Mouse (Mus musculus): ENCODE measurements around the gene Vapa. TPM values are rescaled to one million over a fixed set of nuclear protein-coding genes. Genes with fewer than 3 reads are reported as not detected.

Vapa gene
- polyA plus RNA-seq, 1 experiment from 2014 or later, result 260 TPM

DNA sequence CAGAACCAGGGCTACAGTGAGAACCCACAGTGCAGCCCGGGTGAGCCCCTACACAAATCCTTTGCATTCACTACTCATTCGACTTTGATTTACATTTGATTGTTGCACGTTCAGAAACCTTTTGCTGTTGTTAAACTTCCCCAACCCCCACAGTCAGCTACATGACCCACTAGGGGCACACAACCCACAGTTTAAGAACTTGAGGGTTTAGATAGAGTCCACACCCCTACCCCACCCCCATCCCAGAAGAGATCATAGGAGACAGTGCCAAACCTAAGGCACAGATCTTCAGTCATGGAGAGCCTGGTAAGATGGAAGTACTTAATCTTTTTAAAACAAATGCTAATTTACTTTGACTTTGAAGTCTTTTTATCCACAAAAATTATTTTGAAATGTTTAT, 2.3 kb upstream of the Vapa start:
- no peak overlapping the region for H3K27ac ChIP-seq (replicated peaks; ENCODE audit: low read depth, low read length)
- H3K4me3 ChIP-seq (ENCODE audit: low read depth, low read length), result no peak overlapping the region
- 47% methylated on average over 3 of the region's 3 CpGs for WGBS
- no peaks in the 10 kb centered on the region for H3K9me3 ChIP-seq (replicated peaks; ENCODE audit: control insufficient read depth, low read length)
- no peak overlapping the region for H3K4me2 ChIP-seq (ENCODE audit: low read depth, low read length)
- H3K9ac ChIP-seq (replicated peaks; ENCODE audit: low read length), result no peak overlapping the region
- H3K36me3 ChIP-seq (replicated peaks; ENCODE audit: control insufficient read depth, insufficient read depth, low read depth, low read length), result no peaks in the 10 kb centered on the region
- H3K4me1 ChIP-seq (ENCODE audit: control insufficient read depth, insufficient read depth, low read length), result no peaks in the 10 kb centered on the region
- no peaks in the 10 kb centered on the region for H3K27me3 ChIP-seq (ENCODE audit: control insufficient read depth, insufficient read depth, low read length)
- ATAC-seq (replicated peaks; ENCODE audit: insufficient number of reproducible peaks, low FRiP score, low TSS enrichment, low read depth) (no peak), DNase-seq (ENCODE audit: low spot score) (no peak)

DNA sequence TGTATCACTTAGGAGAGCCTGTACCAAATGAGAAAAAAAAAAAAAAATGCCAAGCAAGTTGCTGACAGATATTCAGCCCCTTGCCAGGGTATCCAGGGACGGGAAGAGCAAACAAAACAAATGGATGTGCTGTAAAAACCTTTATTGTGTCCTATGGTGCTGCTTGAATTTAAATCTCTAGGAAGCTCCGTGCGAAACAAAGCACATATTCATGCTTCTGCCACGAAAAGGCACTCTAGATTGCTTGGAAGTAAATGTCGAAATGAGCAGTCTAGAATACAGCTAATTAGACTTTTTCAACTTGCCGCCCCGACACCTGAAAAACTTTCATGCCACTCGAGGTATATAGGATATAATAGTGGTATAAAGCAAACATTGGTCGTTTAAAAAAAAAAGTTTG, 1.1 kb upstream of the Vapa start:
- Histone ChIP-seq H3K36me3 (replicated peaks; ENCODE audit: control insufficient read depth, insufficient read depth, low read depth, low read length) (no peaks in the 10 kb centered on the region), H3K27me3 (ENCODE audit: control insufficient read depth, insufficient read depth, low read length) (no peaks in the 10 kb centered on the region), H3K27ac (replicated peaks; ENCODE audit: low read depth, low read length) (peak overlapping the region; percentile 99), H3K4me1 (ENCODE audit: control insufficient read depth, insufficient read depth, low read length) (no peaks in the 10 kb centered on the region), H3K9me3 (replicated peaks; ENCODE audit: control insufficient read depth, low read length) (no peaks in the 10 kb centered on the region), H3K4me3 (ENCODE audit: low read depth, low read length) (peak overlapping the region; percentile 94), H3K9ac (replicated peaks; ENCODE audit: low read length) (peak overlapping the region; percentile 97), H3K4me2 (ENCODE audit: low read depth, low read length) (peak overlapping the region; percentile 67)
- DNase-seq (ENCODE audit: low spot score) (peak; percentile 41), ATAC-seq (replicated peaks; ENCODE audit: insufficient number of reproducible peaks, low FRiP score, low TSS enrichment, low read depth) (no peak)
- 2% methylated on average over 9 of the region's 9 CpGs for WGBS

- Histone ChIP-seq H3K27me3 (ENCODE audit: control insufficient read depth, insufficient read depth, low read length) (no peaks in the 10 kb centered on the region), H3K9ac (replicated peaks; ENCODE audit: low read length) (peak overlapping the region; percentile 97), H3K4me1 (ENCODE audit: control insufficient read depth, insufficient read depth, low read length) (peaks cover 3% of the 10 kb centered on the region; the same call in 1 of the 2 replicates), H3K4me3 (ENCODE audit: low read depth, low read length) (peak overlapping the region; percentile 94), H3K27ac (replicated peaks; ENCODE audit: low read depth, low read length) (peak overlapping the region; percentile 99), H3K4me2 (ENCODE audit: low read depth, low read length) (peak overlapping the region; percentile 59), H3K36me3 (replicated peaks; ENCODE audit: control insufficient read depth, insufficient read depth, low read depth, low read length) (0 out of 2 replicates have a peak, but pooled peaks cover 2% of the 10 kb centered on the region), H3K9me3 (replicated peaks; ENCODE audit: control insufficient read depth, low read length) (no peaks in the 10 kb centered on the region)
- ATAC-seq (replicated peaks; ENCODE audit: insufficient number of reproducible peaks, low FRiP score, low TSS enrichment, low read depth) (peak; percentile 64; the same call in 1 of the 2 replicates), DNase-seq (ENCODE audit: low spot score) (no peak)
- 0% methylated on average over 15 of the region's 42 CpGs for WGBS
Measured at GRCm38 (mm10) chr17:65613142-65613462, 253 bp downstream of the Vapa start.

- peak overlapping the region; percentile 59 for H3K4me2 ChIP-seq (ENCODE audit: low read depth, low read length)
- H3K36me3 ChIP-seq (replicated peaks; ENCODE audit: control insufficient read depth, insufficient read depth, low read depth, low read length), result 0 out of 2 replicates have a peak, but pooled peaks cover 2% of the 10 kb centered on the region
- no peaks in the 10 kb centered on the region for H3K9me3 ChIP-seq (replicated peaks; ENCODE audit: control insufficient read depth, low read length)
- no peaks in the 10 kb centered on the region for H3K27me3 ChIP-seq (ENCODE audit: control insufficient read depth, insufficient read depth, low read length)
- H3K4me1 ChIP-seq (ENCODE audit: control insufficient read depth, insufficient read depth, low read length), result peaks cover 3% of the 10 kb centered on the region; the same call in 1 of the 2 replicates
- peak overlapping the region; percentile 97 for H3K9ac ChIP-seq (replicated peaks; ENCODE audit: low read length)
- peak overlapping the region; percentile 99 for H3K27ac ChIP-seq (replicated peaks; ENCODE audit: low read depth, low read length)
- peak overlapping the region; percentile 94 for H3K4me3 ChIP-seq (ENCODE audit: low read depth, low read length)
- DNase-seq (ENCODE audit: low spot score), result peak; percentile 56
- peak; percentile 7; the same call in 1 of the 2 replicates for ATAC-seq (replicated peaks; ENCODE audit: insufficient number of reproducible peaks, low FRiP score, low TSS enrichment, low read depth)
- WGBS, result under 1% methylated on average over 64 of the region's 91 CpGs
Measured at GRCm38 (mm10) chr17:65612391-65613141, 789 bp downstream of the Vapa start.

DNA sequence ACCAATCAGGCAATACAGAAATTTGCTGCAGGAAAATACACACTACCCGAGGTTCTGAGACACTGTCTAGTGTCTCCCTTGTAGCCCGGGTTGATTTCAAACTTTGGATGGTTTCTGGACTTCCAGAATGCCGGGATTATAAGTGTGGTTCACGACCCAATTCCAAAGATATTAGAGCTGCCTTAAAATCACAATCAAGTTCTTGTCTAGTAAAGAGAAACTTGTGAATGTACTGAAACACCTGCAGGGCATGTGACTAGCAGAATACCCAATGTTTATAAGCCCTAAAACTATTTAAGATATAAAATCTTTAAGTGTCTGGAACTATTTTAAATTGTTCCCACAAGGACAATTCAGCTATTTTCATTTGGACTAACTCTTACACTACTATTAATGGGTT, 1.6 kb downstream of the Vapa start:
- Histone ChIP-seq H3K4me2 (ENCODE audit: low read depth, low read length) (peak overlapping the region; percentile 41), H3K36me3 (replicated peaks; ENCODE audit: control insufficient read depth, insufficient read depth, low read depth, low read length) (0 out of 2 replicates have a peak, but pooled peaks cover 2% of the 10 kb centered on the region), H3K9me3 (replicated peaks; ENCODE audit: control insufficient read depth, low read length) (no peaks in the 10 kb centered on the region), H3K27ac (replicated peaks; ENCODE audit: low read depth, low read length) (no peak overlapping the region), H3K27me3 (ENCODE audit: control insufficient read depth, insufficient read depth, low read length) (no peaks in the 10 kb centered on the region), H3K9ac (replicated peaks; ENCODE audit: low read length) (no peak overlapping the region), H3K4me3 (ENCODE audit: low read depth, low read length) (peak overlapping the region; percentile 94), H3K4me1 (ENCODE audit: control insufficient read depth, insufficient read depth, low read length) (peaks cover 3% of the 10 kb centered on the region; the same call in 1 of the 2 replicates)
- WGBS, result 14% methylated on average over 4 of the region's 4 CpGs
- DNase-seq (ENCODE audit: low spot score), result peak; percentile 7
- ATAC-seq (replicated peaks; ENCODE audit: insufficient number of reproducible peaks, low FRiP score, low TSS enrichment, low read depth), result no peak

GRCm38 (mm10) chr17:65608743-65609142, 4.6 kb downstream of the Vapa start:
- H3K4me2 ChIP-seq (ENCODE audit: low read depth, low read length), result no peak overlapping the region
- 0 out of 2 replicates have a peak, but pooled peaks cover 2% of the 10 kb centered on the region for H3K36me3 ChIP-seq (replicated peaks; ENCODE audit: control insufficient read depth, insufficient read depth, low read depth, low read length)
- H3K27me3 ChIP-seq (ENCODE audit: control insufficient read depth, insufficient read depth, low read length), result no peaks in the 10 kb centered on the region
- H3K9me3 ChIP-seq (replicated peaks; ENCODE audit: control insufficient read depth, low read length), result no peaks in the 10 kb centered on the region
- ATAC-seq (replicated peaks; ENCODE audit: insufficient number of reproducible peaks, low FRiP score, low TSS enrichment, low read depth), result no peak
- WGBS, result 84% methylated on average over 5 of the region's 5 CpGs
- no peak overlapping the region for H3K9ac ChIP-seq (replicated peaks; ENCODE audit: low read length)
- H3K4me3 ChIP-seq (ENCODE audit: low read depth, low read length), result no peak overlapping the region
- DNase-seq (ENCODE audit: low spot score), result no peak
- no peak overlapping the region for H3K27ac ChIP-seq (replicated peaks; ENCODE audit: low read depth, low read length)
- H3K4me1 ChIP-seq (ENCODE audit: control insufficient read depth, insufficient read depth, low read length), result peaks cover 3% of the 10 kb centered on the region; the same call in 1 of the 2 replicates

DNA sequence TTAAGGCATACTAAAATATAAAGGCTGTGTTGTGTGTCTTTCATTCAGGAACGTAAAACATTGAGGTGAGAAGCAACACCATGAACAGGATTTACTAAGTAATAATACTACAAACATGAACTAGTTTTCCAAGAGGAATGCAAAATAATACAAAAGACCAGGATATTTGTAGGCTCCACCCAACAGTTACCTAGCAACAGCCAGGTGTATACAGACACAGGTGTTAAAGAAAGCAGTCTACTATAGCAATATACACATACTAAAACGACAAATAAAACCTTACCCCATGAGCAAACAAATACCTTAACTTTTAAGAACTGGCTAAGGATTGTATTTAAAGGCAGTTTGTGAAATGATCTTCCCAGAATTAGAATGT, 5.1 kb downstream of the Vapa start:
- H3K27ac ChIP-seq (replicated peaks; ENCODE audit: low read depth, low read length), result no peak overlapping the region
- H3K4me1 ChIP-seq (ENCODE audit: control insufficient read depth, insufficient read depth, low read length), result peaks cover 3% of the 10 kb centered on the region; the same call in 1 of the 2 replicates
- DNase-seq (ENCODE audit: low spot score) (no peak), ATAC-seq (replicated peaks; ENCODE audit: insufficient number of reproducible peaks, low FRiP score, low TSS enrichment, low read depth) (no peak)
- H3K9me3 ChIP-seq (replicated peaks; ENCODE audit: control insufficient read depth, low read length), result no peaks in the 10 kb centered on the region
- H3K36me3 ChIP-seq (replicated peaks; ENCODE audit: control insufficient read depth, insufficient read depth, low read depth, low read length), result 0 out of 2 replicates have a peak, but pooled peaks cover 2% of the 10 kb centered on the region
- no peak overlapping the region for H3K4me3 ChIP-seq (ENCODE audit: low read depth, low read length)
- no peaks in the 10 kb centered on the region for H3K27me3 ChIP-seq (ENCODE audit: control insufficient read depth, insufficient read depth, low read length)
- WGBS, result 87% methylated on average over 2 of the region's 2 CpGs
- no peak overlapping the region for H3K9ac ChIP-seq (replicated peaks; ENCODE audit: low read length)
- no peak overlapping the region for H3K4me2 ChIP-seq (ENCODE audit: low read depth, low read length)

GRCm38 (mm10) chr17:65607574-65608311, 5.6 kb downstream of the Vapa start:
- Histone ChIP-seq H3K9ac (replicated peaks; ENCODE audit: low read length) (no peak overlapping the region), H3K36me3 (replicated peaks; ENCODE audit: control insufficient read depth, insufficient read depth, low read depth, low read length) (0 out of 2 replicates have a peak, but pooled peaks cover 2% of the 10 kb centered on the region), H3K4me2 (ENCODE audit: low read depth, low read length) (no peak overlapping the region), H3K4me3 (ENCODE audit: low read depth, low read length) (no peak overlapping the region), H3K27me3 (ENCODE audit: control insufficient read depth, insufficient read depth, low read length) (no peaks in the 10 kb centered on the region), H3K4me1 (ENCODE audit: control insufficient read depth, insufficient read depth, low read length) (peaks cover 3% of the 10 kb centered on the region; the same call in 1 of the 2 replicates), H3K27ac (replicated peaks; ENCODE audit: low read depth, low read length) (no peak overlapping the region), H3K9me3 (replicated peaks; ENCODE audit: control insufficient read depth, low read length) (no peaks in the 10 kb centered on the region)
- WGBS, result 51% methylated on average over 7 of the region's 7 CpGs
- ATAC-seq (replicated peaks; ENCODE audit: insufficient number of reproducible peaks, low FRiP score, low TSS enrichment, low read depth) (no peak), DNase-seq (ENCODE audit: low spot score) (peak; percentile 16)

Data from embryonic facial prominence, embryonic 11.5 days (tissue).